Mouse (Mus musculus) liver, embryonic 11.5 days (tissue): ENCODE results near the gene Coasy. TPM values are rescaled to one million over a fixed set of nuclear protein-coding genes. Genes with fewer than 3 reads are reported as not detected.

Source experiments
- ATAC-seq: fragments of 200-750 bp; cut with Nextera tagmentation; replicated peaks from 2 replicates; pipeline ENCODE4 v1.8.0; 2017; ENCODE audit warnings: moderate number of reproducible peaks, mild to moderate bottlenecking, moderate TSS enrichment, moderate library complexity; ENCODE audit not compliant: low FRiP score
- DNase-seq: peaks from one replicate; pipeline ENCODE4 v3.0.0-alpha.2; 2017; ENCODE audit warnings: low spot score
- H3K27ac ChIP-seq: fragments of 300-500 bp; sonication (generic); 2 replicates; pipeline ENCODE4 v1.5.1; 2014; ENCODE audit warnings: mild to moderate bottlenecking, low read depth, low read length, control low read depth
- H3K27me3 ChIP-seq: fragments of 300-500 bp; sonication (generic); replicated peaks from 2 replicates; pipeline ENCODE4 v1.6.1; 2014; ENCODE audit warnings: low read length, mixed read lengths; ENCODE audit not compliant: control insufficient read depth, insufficient read depth
- H3K36me3 ChIP-seq: fragments of 300-500 bp; sonication (generic); 2 replicates; pipeline ENCODE4 v1.6.1; 2014; ENCODE audit warnings: mild to moderate bottlenecking, low read length, moderate library complexity, mixed read lengths; ENCODE audit not compliant: control insufficient read depth, insufficient read depth
- H3K4me1 ChIP-seq: fragments of 300-500 bp; sonication (generic); replicated peaks from 2 replicates; pipeline ENCODE4 v1.6.1; 2014; ENCODE audit warnings: low read length, mixed read lengths; ENCODE audit not compliant: control insufficient read depth, insufficient read depth
- H3K4me2 ChIP-seq: fragments of 300-500 bp; sonication (generic); 2 replicates; pipeline ENCODE4 v1.6.1; 2014; ENCODE audit warnings: mild to moderate bottlenecking, control low read depth, moderate library complexity
- H3K4me3 ChIP-seq: fragments of 300-500 bp; sonication (generic); 2 replicates; pipeline ENCODE4 v1.5.1; 2014; ENCODE audit warnings: low read depth, low read length, control low read depth
- H3K9ac ChIP-seq: fragments of 300-500 bp; sonication (generic); 2 replicates; pipeline ENCODE4 v1.6.1; 2014; ENCODE audit warnings: low read depth, low read length, control low read depth
- H3K9me3 ChIP-seq: fragments of 300-500 bp; sonication (generic); 2 replicates; pipeline ENCODE4 v1.6.1; 2016; ENCODE audit warnings: low read length, inconsistent platforms, mixed read lengths; ENCODE audit not compliant: control insufficient read depth
- WGBS: fragments of 180-500 bp; shearing (Covaris S2); extraction: QIAGEN DNeasy Blood & Tissue Kit; methylation state at CpG from one replicate; pipeline ENCODE4 v1.1.7; 2014; 5-methylcytosine and 5-hydroxymethylcytosine counted together
- polyA plus RNA-seq: library from polyadenylated mRNA; unstranded; fragments of >200 nt; fragmentation: Nextera tagmentation; extraction: Ambion mirVana; gene quantifications from 2 replicates; pipeline ENCODE4 v1.2.1, GENCODE M21; 2014

The Coasy gene
- polyA plus RNA-seq, 1 experiment from 2014 or later, result 43.3 TPM

DNA sequence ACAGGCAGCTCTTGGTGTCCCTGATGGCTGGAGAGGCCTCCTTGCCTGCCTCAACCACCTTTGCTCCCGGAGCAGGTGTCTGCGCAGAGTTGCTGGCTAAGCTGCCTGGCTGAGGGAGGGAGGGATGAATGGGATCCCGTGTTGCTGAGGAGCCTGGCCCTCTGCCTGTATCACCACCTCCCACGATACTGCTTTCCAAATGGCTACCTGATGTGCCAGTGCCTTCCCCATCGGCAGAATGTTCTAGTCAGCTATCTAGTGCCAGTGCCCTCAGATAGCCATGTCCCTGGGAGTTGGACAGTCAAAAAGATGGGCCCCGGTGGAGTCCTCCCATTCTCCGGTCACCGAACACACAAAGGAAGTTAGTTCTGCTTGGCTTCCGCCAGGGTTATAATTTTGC, 32.0 kb upstream of the Coasy start:
- Histone ChIP-seq H3K9me3 (no peaks in the 10 kb centered on the region), H3K4me2 (no peak overlapping the region), H3K4me3 (no peak overlapping the region), H3K4me1 (peaks cover 5% of the 10 kb centered on the region), H3K36me3 (peaks cover 35% of the 10 kb centered on the region), H3K27me3 (no peaks in the 10 kb centered on the region), H3K9ac (no peak overlapping the region), H3K27ac (no peak overlapping the region)
- no peak for ATAC-seq
- WGBS, result 92% methylated on average over 9 of the region's 9 CpGs
- no peak for DNase-seq

DNA sequence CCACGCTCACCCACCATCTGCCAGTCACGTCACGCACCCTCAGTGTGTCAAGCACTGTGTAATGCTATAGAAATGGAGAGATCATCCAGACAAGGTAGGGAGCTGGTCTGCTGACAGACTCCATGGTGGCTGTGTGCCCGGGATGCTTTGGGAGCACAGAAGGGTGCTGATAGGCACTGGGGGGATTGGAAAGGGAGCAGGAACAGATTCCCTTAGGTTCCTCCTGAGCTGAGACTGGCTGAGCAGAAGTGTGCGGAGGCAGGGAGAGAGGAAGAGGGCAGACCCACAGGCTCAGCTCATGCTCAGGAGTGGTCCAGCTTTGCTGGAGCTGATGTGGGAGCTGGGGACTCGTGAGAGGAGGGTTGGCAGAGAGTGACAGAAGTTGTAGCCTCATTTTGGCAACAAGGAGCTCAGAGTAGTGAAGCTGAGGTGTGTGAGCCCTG, 31.3 kb upstream of the Coasy start:
- Histone ChIP-seq H3K27me3 (no peaks in the 10 kb centered on the region), H3K27ac (no peak overlapping the region), H3K9ac (no peak overlapping the region), H3K4me3 (no peak overlapping the region), H3K4me1 (peaks cover 8% of the 10 kb centered on the region), H3K36me3 (peaks cover 34% of the 10 kb centered on the region), H3K4me2 (no peak overlapping the region), H3K9me3 (no peaks in the 10 kb centered on the region)
- 84% methylated on average over 6 of the region's 6 CpGs for WGBS
- DNase-seq, result no peak
- no peak for ATAC-seq

DNA sequence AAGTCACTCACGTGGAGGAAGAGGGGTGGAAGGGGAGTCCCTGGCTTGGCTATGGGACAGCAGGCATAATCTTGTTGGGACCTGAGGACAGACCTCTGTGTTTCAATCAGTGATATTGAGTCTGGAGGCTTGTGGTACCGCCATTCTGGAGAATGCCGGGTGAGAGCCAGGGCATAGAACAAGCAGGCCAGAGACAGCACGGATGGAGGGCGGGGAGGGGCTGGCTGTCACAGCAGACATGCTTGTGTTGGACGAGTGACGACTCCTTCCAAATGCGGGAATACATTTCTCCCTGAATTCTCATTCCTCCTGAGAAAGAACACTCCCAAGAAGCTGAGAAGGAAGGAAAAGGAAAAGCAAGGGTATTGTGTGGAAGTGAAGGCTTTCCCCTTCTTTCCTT, 30.7 kb upstream of the Coasy start:
- Histone ChIP-seq H3K36me3 (peaks cover 33% of the 10 kb centered on the region), H3K27ac (no peak overlapping the region), H3K27me3 (no peaks in the 10 kb centered on the region), H3K4me2 (no peak overlapping the region), H3K9ac (no peak overlapping the region), H3K9me3 (no peaks in the 10 kb centered on the region), H3K4me3 (no peak overlapping the region), H3K4me1 (peaks cover 7% of the 10 kb centered on the region)
- 90% methylated on average over 8 of the region's 8 CpGs for WGBS
- DNase-seq, result no peak
- ATAC-seq, result no peak

DNA sequence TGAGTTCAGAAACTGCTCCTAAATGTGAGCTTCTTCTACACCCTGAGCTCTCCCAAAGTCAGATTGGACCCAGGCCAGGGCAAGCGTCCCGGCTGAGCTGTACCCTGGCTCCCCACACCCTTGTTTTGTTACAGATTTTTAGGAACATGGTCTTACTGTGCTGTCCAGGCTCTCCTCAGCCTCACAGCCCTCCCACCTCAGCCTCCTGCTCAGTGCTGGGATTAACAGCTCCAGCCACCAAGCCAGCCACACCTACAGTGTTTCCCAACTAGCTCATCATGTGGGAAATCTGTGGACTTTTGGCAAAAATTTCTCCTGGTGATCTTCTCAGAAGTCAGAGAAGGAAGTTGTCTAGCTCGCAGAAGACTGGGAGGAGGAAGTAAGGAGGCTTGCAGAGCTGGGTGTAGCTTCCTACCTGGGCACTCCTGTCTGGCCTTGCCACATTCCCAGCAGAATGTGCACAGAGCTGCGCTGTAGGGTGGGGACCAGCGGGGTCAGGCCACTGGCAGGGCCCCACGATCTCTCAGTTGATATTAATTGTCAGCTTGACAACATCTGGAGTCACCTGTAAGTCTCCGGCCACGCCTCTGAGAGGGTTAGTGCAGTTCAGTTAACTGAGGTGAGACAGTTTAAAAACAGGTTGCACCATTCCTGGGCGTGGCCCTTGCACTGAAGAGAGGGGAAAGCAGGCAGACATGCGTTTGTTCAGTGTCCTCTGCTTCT, 29.5 kb upstream of the Coasy start:
- ATAC-seq (no peak), DNase-seq (no peak)
- WGBS, result 88% methylated on average over 10 of the region's 10 CpGs

DNA sequence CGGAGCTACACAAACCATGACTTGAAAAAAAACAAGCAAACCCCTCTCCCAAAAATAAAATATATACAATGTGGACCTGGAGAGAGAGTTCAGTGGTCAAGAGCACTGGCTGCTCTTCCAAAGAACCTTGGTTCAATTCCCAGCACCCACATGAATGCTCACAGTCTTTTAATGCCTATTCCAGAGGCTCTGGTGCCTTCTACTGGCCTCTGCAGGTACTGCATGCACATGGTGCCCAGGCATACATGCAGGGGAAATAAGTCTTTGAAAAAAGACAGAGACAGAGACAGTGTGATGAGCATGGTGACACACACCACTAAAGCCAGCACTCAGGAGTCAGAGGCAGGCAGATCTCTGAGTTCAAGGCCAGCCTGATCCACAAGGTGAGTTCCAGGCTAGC, 28.4 kb upstream of the Coasy start:
- peaks cover 22% of the 10 kb centered on the region for H3K4me1 ChIP-seq
- H3K4me3 ChIP-seq, result no peak overlapping the region
- H3K36me3 ChIP-seq, result peaks cover 33% of the 10 kb centered on the region
- no peak overlapping the region for H3K4me2 ChIP-seq
- DNase-seq (no peak), ATAC-seq (no peak)
- 97% methylated on average over 1 of the region's 1 CpGs for WGBS
- no peak overlapping the region for H3K9ac ChIP-seq
- H3K27me3 ChIP-seq, result no peaks in the 10 kb centered on the region
- H3K27ac ChIP-seq, result no peak overlapping the region
- H3K9me3 ChIP-seq, result no peaks in the 10 kb centered on the region

More for the DNA sequence above, 29.5 kb upstream of the Coasy start:
- Histone ChIP-seq H3K4me2 (no peak overlapping the region), H3K36me3 (peaks cover 37% of the 10 kb centered on the region), H3K9me3 (no peaks in the 10 kb centered on the region), H3K4me3 (no peak overlapping the region), H3K27ac (no peak overlapping the region), H3K4me1 (peaks cover 14% of the 10 kb centered on the region), H3K9ac (no peak overlapping the region), H3K27me3 (no peaks in the 10 kb centered on the region)

DNA sequence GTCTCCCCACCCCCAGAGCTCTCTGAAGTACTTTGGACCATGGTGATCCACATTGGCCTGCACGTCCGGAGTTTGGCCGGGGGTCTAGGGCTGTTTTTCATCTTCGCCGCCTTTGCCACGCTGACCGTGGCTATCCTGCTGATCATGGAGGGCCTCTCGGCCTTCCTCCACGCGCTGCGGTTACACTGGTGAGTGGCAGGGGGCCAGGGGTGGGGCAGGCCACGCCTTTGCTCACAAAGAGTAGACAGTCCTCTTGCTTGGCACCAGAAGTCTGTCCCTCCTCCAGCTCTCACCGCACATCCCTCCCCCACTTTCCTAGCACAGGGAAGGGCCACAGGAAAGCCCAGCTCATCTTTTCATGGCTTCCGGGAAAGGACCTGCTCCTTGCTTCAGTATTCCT, 26.9 kb upstream of the Coasy start:
- peaks cover 26% of the 10 kb centered on the region for H3K36me3 ChIP-seq
- H3K27ac ChIP-seq, result no peak overlapping the region

DNA sequence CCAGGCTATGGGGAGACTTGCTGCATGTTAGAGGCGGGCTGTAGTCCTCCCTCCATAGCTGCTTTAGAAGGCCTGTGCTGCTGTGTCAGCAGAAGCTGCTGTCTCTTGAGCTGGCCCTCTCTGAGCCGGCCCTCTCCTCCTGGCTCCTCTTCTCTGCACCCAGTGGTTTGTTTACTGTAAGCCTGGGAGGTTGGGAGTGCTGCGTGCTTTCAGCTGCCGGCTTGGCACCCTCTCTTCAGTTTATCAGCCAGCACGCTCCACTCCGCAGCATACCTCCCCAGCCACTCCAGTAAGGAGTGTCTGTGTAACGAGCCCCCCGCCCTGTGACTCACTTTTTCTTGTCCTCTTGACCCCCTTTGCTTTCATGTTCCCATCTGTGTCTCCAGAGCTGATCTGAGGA, 25.5 kb upstream of the Coasy start:
- DNase-seq (no peak), ATAC-seq (no peak)
- Histone ChIP-seq H3K27ac (peak overlapping the region; percentile 46), H3K9ac (no peak overlapping the region), H3K4me1 (peaks cover 34% of the 10 kb centered on the region), H3K4me3 (no peak overlapping the region), H3K36me3 (peaks cover 23% of the 10 kb centered on the region), H3K27me3 (no peaks in the 10 kb centered on the region), H3K4me2 (no peak overlapping the region), H3K9me3 (no peaks in the 10 kb centered on the region)
- WGBS, result 53% methylated on average over 8 of the region's 8 CpGs

More for the DNA sequence above, 26.9 kb upstream of the Coasy start:
- no peak overlapping the region for H3K4me2 ChIP-seq
- peaks cover 26% of the 10 kb centered on the region for H3K4me1 ChIP-seq
- H3K9ac ChIP-seq, result no peak overlapping the region
- WGBS, result 73% methylated on average over 14 of the region's 14 CpGs
- H3K9me3 ChIP-seq, result no peaks in the 10 kb centered on the region
- H3K4me3 ChIP-seq, result no peak overlapping the region
- no peaks in the 10 kb centered on the region for H3K27me3 ChIP-seq
- DNase-seq (no peak), ATAC-seq (no peak)

DNA sequence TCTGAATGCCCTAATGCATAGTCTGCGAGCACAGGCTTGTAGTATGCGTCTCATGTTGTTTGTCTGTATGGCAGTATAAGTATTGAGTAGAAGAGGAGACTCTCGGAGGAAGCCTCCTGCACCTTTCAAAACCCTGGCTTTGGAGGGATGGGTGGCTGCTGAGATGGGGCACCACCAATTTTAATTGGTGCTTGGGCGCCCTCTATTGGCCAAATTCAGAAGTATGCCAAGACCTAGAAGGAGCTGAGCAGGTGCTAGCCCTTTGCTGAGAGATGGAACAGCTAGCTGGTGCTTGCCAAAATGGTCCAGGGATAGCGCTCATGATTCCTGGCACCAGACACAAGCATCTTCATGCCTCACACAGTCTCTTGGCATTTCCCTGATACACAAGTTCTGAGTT, 24.5 kb upstream of the Coasy start:
- Histone ChIP-seq H3K36me3 (peaks cover 28% of the 10 kb centered on the region), H3K4me1 (peaks cover 40% of the 10 kb centered on the region)
- no peak for ATAC-seq

DNA sequence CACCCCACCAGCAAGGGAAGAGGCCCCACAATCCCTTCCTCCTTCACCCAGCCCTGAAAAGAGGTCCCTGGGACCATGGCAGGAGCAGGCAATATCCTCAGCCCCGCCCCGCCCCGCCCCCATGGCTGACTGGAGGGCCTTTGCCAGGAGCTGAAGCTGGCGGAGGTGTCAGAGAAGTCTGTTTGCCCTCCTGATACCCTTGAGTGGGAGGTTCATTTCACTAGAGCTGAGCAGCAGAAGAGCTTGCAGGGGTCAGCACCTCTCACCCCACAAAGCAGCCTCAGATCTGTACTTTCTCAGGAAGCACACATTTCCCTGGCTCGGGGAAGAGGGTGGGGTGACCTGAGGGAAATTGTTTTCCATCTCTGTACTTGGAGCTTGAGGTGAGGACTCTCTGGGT, 23.6 kb upstream of the Coasy start:
- no peak for DNase-seq
- H3K4me2 ChIP-seq, result no peak overlapping the region
- no peaks in the 10 kb centered on the region for H3K9me3 ChIP-seq
- peaks cover 23% of the 10 kb centered on the region for H3K36me3 ChIP-seq
- H3K4me3 ChIP-seq, result no peak overlapping the region
- 0 out of 2 replicates have a peak overlapping the region, but pooled peaks have one; percentile 4 for H3K27ac ChIP-seq
- 62% methylated on average over 5 of the region's 5 CpGs for WGBS
- no peak for ATAC-seq
- H3K27me3 ChIP-seq, result no peaks in the 10 kb centered on the region
- no peak overlapping the region for H3K9ac ChIP-seq
- peaks cover 48% of the 10 kb centered on the region for H3K4me1 ChIP-seq

More for the DNA sequence above, 24.5 kb upstream of the Coasy start:
- H3K4me2 ChIP-seq, result no peak overlapping the region
- H3K27me3 ChIP-seq, result no peaks in the 10 kb centered on the region
- WGBS, result 31% methylated on average over 5 of the region's 5 CpGs
- H3K9ac ChIP-seq, result no peak overlapping the region
- DNase-seq, result peak; percentile 74
- H3K4me3 ChIP-seq, result no peak overlapping the region
- H3K9me3 ChIP-seq, result no peaks in the 10 kb centered on the region
- H3K27ac ChIP-seq, result 0 out of 2 replicates have a peak overlapping the region, but pooled peaks have one; percentile 46
